Mouse (Mus musculus) T-helper 17 cell (primary cell): ENCODE measurements around the gene Eno2.
"Not testable (repeated sequence)": the region's sequence is repeated elsewhere in the genome, so short reads cannot be mapped to it uniquely, and the experiment has no call there.

Source experiments
- in situ Hi-C, 2 experiments: fragments of 300-600 bp; cut with MboI, MseI; formaldehyde crosslinking; loops; 1 replicate in 1 of 2; 2 replicates in 1 of 2; pipeline ENCODE4 v1.15.1; 2025; ENCODE audit warnings: high pct_unique_total_duplicates in 2 of 2

The Eno2 gene

DNA sequence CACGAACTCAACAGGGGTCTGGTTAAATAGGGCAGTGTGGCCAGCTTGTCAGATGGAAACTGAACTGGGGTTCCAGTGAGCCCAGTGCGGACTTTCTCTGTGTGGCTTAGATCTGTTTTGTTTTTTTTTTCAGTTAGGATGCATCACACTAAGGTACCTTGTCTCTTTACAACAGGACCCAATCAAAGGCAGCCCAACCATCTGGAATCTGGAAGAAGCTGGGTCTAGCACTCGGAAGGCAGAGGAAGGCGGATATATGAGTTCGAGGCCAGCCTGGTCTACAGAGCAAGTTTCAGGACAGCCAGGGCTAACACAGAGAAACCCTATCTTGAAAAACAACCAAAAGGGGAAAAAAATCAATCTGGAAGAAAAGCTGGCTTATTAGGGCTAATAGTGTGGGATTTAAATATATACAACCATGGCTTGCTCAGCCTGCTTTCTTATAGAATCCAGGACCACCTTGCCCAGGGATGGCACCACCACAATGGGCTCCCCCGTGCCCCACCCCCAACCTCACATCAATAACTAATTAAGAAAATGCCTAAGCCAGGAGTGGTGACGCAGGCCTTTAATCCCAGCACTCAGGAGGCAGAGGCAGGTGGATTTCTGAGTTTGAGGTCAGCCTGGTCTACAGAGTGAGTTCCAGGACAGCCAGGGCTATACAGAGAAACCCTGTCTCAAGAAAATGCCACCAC is 37.1 kb upstream of the Eno2 start:
- in situ Hi-C loops, result no loop called here

DNA sequence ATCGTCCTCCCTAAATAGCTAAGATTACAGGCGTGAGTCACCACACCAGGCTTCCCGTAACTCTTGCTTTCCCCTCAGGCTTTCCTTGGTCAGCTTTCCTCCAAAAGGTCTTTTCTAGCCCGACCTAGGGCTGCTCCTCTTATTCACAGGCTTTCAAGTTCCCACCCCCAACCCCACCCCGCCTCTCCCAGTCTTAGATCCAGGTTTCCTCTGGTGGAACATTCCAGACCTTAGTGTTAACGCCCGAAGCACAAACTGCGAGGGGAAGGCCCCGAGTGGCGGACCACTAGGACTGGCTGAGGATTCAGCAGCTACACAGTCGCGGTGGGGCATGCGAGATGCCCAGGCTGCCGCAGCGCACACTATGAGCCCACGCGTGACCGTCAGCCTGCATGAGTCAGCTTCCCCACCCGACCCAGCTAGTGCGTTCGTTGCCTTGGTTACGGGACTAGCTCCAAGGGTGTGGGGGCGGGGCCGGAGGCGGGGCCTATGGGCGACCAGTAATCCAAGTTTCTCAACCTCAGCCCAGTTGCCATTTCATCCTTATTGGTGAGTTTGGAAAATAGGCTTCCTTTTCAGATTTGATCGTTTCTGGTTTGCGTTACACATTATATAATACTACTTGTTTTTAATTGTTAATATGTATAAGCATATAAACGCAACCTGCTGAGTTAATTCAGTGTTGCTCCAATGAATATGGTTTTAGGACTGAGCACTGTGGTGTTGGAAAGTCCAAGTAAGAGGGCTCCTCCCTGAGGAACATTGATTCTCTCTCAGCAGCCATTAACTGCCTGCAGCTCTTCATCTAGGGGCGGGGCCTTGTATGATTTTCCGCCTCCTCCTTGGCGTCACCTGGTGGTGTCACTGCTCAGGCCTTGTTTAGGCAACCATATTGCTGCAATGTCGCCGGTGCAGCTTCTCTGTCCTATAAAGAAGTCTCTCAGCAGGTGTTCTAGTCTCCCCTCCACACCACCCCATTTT is 36.2 kb upstream of the Eno2 start:
- in situ Hi-C loops, result no loop called here

DNA sequence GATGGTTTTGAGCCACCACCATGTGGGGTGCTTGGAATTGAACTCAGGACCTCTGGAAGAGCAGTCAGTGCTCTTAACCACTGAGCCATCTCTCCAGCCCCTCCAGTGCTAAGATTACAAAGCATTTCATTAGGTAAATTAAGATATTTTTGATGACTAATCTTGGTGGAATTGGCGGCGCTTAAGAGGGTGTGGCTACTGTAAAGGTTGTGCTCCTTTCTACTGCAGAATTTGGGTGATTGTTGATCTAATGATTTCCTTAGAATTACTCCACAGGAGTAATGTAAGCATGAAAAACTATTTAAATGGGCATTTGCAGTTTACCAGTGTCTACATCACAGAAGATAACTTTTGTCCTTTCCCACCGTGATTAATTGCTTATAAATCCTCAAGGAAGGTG is 34.9 kb upstream of the Eno2 start:
- in situ Hi-C loops, result no loop called here

DNA sequence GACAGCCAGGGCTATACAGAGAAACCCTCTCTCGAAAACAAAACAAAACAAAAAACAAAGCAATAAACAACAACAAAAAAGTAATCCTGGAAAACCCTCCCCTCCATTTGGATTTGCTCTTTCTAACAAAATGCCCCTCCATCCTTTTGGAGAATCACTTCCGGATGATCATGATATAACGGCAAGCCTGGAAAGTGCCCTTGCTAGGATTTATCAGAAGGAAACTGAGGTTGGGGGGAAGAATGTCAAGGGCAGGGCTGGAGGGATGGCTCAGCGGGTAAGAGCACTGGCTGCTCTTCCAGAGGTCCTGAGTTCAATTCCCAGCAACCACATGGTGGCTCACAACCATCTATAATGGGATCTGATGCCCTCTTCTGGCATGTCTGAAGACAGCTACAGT is 34.2 kb upstream of the Eno2 start:
- in situ Hi-C loops, result not testable (repeated sequence)

DNA sequence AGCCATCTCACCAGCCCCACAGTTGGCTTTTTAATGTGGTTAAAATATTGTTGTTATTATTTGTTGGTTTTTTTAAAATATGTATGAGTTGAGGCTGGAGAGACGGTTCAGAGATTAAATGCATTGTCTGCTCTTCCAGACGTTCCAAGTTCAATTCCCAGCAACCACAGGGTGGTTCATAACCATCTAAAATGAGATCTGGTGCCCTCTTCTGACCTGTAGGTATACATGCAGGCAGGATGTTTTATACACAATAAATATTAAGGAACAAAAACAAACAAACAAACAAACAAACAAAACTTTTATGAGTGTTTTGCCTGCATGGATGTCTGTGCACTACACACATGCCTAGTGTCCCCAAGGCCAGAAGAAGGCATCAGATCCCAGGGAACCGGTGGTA is 33.6 kb upstream of the Eno2 start:
- in situ Hi-C loops, result no loop called here

DNA sequence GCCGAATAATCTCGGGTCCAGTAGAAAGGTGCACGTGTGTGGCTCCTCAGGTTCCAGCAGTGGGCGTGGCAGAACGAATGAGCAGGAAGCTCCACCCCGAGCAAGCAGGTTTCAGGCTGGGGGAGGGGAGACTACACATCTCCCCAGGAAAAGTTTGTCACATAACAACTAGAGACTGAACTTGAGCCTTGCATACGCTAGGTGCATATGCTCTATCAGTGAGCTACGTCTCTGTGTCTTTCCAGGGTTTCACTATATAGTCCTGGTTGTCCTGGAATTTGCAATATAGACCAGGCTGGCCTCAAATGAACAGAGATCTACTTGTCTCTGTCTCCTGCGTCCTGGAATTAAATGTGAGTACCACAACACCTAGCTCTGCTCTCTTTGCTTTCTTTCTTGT is 32.9 kb upstream of the Eno2 start:
- in situ Hi-C loops, result not testable (repeated sequence)

DNA sequence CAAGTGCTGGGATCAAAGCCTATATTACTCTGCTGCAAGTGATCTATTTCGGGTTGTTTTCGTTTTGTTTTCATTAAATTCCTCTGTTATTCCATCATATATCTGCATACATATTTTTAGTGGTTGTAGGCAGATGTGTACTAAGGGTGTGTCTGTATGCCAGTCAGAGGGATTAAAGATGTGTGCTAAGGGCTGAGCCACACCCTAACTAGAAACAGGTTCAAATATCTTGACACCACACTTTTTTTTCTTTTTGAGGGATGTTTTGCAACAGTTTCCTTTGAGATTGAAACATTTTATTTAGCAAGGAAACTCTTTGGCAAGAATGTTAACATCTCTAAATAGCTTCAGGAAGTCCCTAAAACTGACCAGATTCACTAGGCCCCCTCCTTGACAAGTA is 26.7 kb upstream of the Eno2 start:
- in situ Hi-C loops, result loop anchor here in 1 of 2 experiments (25.0 kb wide), 1 partner anchor 759 kb away; no protein-coding TSS in a partner anchor

DNA sequence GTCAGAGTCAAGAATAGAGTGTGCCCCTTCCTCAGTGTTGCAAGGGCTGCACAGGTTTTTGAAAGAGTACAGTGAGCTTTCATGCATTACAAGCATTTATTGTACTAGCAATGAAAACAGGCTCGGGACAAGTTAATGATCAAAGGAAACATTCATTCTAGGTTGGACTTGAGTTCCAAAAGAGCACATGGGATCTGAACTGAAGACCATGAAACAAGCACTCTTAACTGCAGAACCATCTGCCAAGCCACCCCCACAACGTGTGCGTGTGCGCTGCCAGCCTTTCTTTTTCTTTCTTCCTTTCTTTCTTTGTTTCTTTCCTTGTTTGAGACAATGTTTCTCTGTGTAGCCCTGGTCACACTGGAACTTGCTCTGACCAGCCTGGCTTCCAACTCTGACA is 26.3 kb upstream of the Eno2 start:
- in situ Hi-C loops, result loop anchor here in 1 of 2 experiments (25.0 kb wide), 1 partner anchor 758 kb away; no protein-coding TSS in a partner anchor

DNA sequence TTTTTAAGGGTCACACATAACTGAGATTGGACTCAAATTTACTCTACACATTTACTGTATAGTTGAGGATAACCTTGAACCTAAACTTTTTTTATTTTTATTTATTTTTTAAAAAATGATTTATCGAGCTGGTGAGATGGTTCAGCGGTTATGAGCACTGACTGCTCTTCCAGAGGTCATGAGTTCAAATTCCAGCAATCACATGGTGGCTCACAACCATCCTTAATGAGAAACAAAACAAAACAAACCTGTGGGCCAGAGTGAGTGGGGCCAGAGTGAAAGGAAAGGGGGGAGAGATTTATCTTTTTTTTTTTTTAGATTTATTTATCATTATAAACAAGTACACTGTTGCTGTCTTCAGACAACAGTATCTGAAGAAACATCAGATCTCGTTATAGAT is 22.4 kb upstream of the Eno2 start:
- in situ Hi-C loops, result loop anchor here in 1 of 2 experiments (25.0 kb wide), 1 partner anchor 755 kb away; no protein-coding TSS in a partner anchor

DNA sequence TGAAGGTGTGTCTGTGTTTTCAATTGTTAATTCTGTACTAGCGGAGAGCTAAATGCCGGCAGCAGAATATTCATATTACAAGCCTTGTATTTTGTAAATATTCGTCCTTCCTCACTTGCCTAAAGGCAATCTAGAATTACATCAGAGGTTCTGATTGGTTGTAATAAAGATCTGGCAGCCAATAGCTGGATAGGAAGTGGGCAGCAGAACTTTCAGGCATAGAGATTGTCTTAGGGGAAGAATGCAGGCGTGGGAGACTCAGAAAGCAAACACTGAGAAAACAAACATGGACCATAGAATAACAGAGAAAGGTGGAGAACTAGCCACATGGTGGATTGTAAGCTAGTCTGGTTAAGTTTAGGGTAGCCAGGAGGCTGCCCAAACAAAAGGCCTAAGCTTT is 20.6 kb upstream of the Eno2 start:
- in situ Hi-C loops, result loop anchor here in 1 of 2 experiments (25.0 kb wide), 1 partner anchor 753 kb away; no protein-coding TSS in a partner anchor

DNA sequence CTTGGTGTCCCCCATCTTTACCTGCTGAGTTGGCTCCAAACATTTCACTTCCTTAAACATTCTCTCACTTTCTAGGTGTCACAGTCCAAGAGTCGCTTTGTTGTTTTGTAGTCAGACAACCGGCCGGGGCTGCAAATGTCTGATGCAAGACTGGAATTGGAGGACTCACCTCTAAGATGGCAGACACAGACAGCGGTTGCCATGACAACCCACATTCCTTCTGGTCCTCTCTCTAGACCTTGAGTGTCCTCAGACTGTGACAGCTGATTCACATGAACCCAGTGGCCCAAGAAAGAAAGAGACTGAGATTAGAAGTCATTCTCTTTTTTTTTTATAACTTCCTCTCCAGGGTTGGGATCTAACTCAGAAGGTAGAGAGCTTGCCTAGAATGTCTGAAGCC is 20.0 kb upstream of the Eno2 start:
- in situ Hi-C loops, result loop anchor here in 1 of 2 experiments (25.0 kb wide), 1 partner anchor 752 kb away; no protein-coding TSS in a partner anchor

DNA sequence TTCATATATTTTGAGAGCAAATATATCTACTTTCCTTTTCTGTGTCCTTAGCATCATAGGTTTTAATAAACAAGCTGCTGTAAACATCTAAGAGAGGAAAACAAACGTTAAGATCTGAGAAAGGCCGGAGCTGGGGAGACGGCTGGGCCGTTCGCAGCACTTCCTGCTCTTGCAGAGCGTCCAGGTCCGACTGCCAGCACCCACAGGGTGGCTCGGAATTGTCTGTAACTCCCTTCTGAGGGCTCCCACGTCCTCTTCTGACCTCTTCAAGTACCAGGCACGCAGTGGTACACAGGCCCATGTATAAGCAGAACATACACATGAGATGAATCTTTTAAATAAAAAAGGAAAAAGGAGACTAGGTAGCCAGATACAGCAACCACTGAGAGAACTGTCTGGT is 18.2 kb upstream of the Eno2 start:
- in situ Hi-C loops, result loop anchor here in 1 of 2 experiments (25.0 kb wide), 1 partner anchor 750 kb away; no protein-coding TSS in a partner anchor

DNA sequence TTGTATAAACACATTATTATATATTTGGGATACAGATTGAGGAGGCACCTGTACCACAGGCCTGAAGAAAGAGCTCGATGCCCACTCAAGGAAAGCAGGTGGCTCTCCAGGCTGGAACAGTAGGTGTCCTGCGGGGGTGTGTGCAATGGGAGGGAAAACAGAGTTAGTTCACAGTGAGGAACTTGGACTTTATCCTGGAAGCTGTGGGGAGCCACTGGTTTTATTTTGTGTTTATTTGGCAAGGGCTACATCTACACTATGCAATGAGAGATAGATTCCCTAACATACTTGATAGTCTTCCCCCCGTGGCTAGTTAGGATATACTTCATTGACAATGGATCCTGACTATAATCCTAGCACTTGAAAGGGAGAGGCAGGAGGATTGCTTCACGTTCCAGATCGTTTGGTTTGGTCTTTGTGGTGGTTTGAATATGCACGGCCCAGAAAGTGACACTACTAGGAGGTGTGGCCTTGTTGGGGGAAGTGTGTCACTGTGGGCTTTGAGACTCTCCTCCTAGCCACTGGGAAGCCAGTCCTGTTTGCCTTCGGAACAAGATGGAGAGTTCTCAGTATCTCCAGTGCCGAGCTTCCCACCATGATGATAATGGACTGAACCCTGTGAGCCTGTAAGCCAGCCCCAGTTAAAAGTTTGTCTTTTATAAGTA is 17.4 kb upstream of the Eno2 start:
- in situ Hi-C loops, result loop anchor here in 1 of 2 experiments (25.0 kb wide), 1 partner anchor 750 kb away; no protein-coding TSS in a partner anchor

DNA sequence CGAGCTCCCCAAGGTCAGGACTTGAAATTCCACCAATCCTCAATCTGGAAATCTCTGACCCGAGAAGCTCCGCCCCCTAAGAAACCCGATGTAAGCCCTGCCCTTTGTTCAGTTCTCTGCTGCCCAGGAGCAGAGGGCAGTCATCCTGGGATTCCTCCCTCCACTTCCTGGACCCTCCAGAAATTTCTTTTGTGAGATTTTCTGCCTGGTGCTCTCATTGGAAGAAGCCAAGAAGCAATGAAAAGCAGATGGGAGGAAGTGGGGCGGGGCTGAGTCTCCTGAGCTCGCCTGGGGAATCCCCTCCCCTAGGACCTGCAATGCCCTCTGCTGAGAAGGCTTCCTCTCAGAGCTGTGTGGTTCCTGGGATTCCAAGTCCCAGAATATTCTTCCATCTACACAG is 13.0 kb upstream of the Eno2 start:
- in situ Hi-C loops, result loop anchor here in 1 of 2 experiments (25.0 kb wide), 1 partner anchor 745 kb away; no protein-coding TSS in a partner anchor

DNA sequence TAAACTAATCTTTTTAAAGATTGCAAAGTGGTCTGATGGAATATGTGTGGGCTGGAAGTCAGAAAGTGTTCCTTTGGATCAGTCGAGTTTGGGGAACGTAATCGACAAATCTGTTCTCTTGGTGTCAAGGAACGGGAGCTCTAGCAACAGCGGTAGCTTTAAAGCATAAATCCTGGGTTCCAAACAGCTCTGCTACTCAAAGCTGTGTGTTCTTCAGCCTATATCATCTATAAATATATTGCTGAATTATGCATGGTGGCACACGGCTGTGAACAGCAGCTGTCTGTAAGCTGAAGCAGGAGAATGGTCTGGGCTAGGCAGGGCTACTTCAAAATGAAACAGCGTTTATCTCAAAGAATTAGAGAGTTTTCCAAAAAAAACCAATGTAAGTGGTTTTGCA is 11.4 kb upstream of the Eno2 start:
- in situ Hi-C loops, result loop anchor here in 1 of 2 experiments (25.0 kb wide), 1 partner anchor 744 kb away; no protein-coding TSS in a partner anchor

DNA sequence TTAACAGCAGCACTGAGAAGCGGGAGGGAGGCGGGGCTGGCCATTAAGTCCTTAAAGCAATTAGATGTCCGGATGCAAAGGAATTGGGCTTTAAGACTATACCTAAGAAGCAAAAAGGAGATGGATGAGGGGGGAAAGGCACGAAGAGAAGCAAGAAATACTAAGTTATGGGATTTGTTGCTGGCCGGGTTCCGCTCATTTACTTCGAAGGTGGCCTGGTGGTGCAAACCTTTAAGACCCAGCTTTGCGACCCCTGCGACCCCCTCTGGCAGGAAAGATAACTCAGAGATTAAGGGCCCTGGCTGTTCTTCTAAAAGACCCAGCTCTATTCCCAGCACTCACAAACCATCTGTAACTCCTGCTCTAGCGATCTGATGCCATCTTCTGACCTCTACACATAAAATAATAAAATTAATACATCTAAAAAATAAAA is 10.5 kb upstream of the Eno2 start:
- in situ Hi-C loops, result loop anchor here in 1 of 2 experiments (25.0 kb wide), 1 partner anchor 743 kb away; no protein-coding TSS in a partner anchor

DNA sequence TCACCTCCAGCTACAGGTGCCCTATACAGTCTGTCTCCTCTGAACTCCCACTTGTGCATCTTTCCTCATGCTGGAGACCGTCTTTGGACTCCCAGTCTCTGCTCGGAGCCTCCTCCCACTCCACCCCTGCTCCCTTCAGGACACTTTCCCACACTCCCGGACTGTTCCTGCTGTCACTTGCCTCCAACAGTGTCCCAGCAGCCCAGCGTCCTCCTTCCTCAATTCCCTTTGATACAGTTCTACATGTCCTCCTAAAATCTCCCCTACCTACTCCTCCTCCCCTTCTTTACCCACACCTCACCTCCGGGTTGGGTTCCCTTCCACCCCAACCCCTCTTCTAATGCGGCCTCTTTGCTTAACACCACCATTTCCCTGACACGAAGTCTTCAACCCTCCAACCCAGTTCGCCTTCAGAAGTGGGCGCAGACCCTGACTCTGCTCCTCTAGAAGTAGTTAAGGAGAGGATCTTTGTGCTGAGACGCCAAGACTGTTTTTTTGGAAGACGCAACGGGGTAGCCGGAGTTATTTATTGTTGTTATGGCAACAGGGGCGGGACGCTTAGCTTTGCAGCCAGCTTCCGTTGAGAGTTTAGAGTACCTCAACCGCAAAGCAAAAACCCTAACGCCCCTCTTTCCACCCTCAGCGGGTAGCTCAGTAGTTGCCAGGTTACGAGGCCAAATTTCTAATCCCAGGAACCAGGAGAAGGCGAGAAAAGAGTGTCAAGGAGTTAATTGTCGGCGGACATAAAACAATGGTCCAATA is 9.9 kb upstream of the Eno2 start, which contains the start of gene Lrrc23:
Gene Lrrc23 (minus strand): TSS at position 506 of the 762 bp plus-strand sequence.
- in situ Hi-C loops, result loop anchor here in 1 of 2 experiments (25.0 kb wide), 1 partner anchor 742 kb away; no protein-coding TSS in a partner anchor

DNA sequence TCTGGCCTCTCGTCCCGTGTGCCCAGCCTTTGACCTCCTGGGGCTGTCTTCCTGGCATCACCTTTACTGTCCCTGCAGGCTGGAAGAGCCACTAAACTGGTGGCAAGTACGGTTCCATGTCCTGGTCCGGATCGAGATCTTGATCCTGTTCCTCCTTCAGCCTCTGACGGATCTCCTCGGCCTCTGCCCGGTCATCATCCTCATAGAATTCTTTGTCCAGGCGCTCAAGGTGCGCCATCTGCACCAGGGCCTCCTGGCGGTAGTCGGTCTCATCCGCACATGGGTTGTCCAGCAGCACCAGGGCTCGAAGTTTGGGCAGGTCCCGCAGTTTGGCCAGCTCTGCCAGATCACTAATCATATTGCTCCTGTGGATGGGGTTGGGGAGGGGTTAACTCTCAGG is 1.0 kb upstream of the Eno2 start:
- in situ Hi-C loops, result no loop called here

DNA sequence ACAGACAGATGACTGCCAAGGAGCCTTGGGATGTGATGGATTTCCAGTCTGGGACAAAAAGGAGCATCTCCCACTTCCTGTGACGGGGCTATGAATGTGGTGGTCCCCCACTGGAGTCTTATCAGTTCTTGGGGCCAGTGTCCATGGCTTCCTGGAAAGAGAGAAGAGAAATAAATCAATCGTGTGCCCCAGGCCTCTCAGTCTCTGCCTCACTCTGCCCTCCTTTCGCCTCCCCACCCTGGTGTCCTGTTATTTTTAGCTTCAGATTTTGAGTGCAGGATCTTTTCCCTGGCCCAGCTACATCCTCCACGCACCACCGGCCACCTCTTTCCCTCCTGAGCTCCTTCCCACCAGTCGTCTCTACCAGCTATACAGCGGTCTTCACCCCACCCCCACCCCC is 540 bp upstream of the Eno2 start:
- in situ Hi-C loops, result no loop called here

DNA sequence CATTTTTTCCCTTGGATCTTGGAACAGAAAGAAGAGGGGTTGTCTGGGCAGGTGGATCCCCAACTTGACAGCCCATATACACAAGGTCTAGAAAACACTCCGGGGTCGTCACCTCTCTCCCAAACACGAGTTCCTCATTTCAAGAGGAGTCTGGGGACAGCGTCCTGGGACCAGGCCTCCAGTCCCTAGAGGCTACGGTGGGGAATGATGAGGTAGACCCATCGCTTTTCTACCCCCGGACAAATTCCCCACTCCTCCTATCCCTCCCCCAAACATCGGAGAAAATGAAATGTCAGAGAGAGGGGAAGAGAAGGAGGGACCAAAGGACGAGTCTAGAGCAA is 799 bp downstream of the Eno2 start:
- in situ Hi-C loops, result no loop called here
